Mouse (Mus musculus): ENCODE results near the gene Usp32.

- no peak for TF ChIP-seq CTCF (IDR thresholded peaks at IDR 0.05; ENCODE audit: extremely low read depth, insufficient read length, insufficient replicate concordance, low read depth, low read length)
- no peak for TF ChIP-seq POLR2A (IDR thresholded peaks at IDR 0.05; ENCODE audit: low read depth, low read length)
Measured at GRCm38 (mm10) chr11:85128883-85129282, 11.1 kb downstream of the Usp32 start.

Measured in small intestine, adult 2 months (tissue).